Mouse (Mus musculus) neural tube, embryonic 12.5 days (tissue): ENCODE data around the gene Senp5. TPM values are rescaled to one million over a fixed set of nuclear protein-coding genes. Genes with fewer than 3 reads are reported as not detected.

Source experiments
- ATAC-seq: fragments of 200-750 bp; cut with Nextera tagmentation; 2 replicates; pipeline ENCODE4 v1.8.0; 2017; ENCODE audit warnings: low read depth, mild to moderate bottlenecking, moderate TSS enrichment, moderate library complexity; ENCODE audit not compliant: low FRiP score
- H3K27ac ChIP-seq: fragments of 300-500 bp; sonication (generic); 2 replicates; pipeline ENCODE4 v1.5.1; 2016
- H3K27me3 ChIP-seq: fragments of 300-500 bp; sonication (generic); replicated peaks from 2 replicates; pipeline ENCODE4 v1.6.1; 2016; ENCODE audit warnings: mild to moderate bottlenecking
- H3K36me3 ChIP-seq: fragments of 300-500 bp; sonication (generic); 2 replicates; pipeline ENCODE4 v1.6.1; 2016; ENCODE audit warnings: mild to moderate bottlenecking
- H3K4me1 ChIP-seq: fragments of 300-500 bp; sonication (generic); 2 replicates; pipeline ENCODE4 v1.6.1; 2016
- H3K4me2 ChIP-seq: fragments of 300-500 bp; sonication (generic); replicated peaks from 2 replicates; pipeline ENCODE4 v1.6.1; 2016; ENCODE audit warnings: mild to moderate bottlenecking
- H3K4me3 ChIP-seq: fragments of 300-500 bp; sonication (generic); 2 replicates; pipeline ENCODE4 v1.5.1; 2016
- H3K9ac ChIP-seq: fragments of 300-500 bp; sonication (generic); 2 replicates; pipeline ENCODE4 v1.6.1; 2016; ENCODE audit warnings: mild to moderate bottlenecking
- H3K9me3 ChIP-seq: fragments of 300-500 bp; sonication (generic); 2 replicates; pipeline ENCODE4 v1.6.1; 2016; ENCODE audit warnings: mild to moderate bottlenecking
- WGBS: fragments of 180-500 bp; shearing (Covaris S2); methylation state at CpG from one replicate; pipeline ENCODE4 v1.1.7; 2016; 5-methylcytosine and 5-hydroxymethylcytosine counted together
- polyA plus RNA-seq: library from polyadenylated mRNA; unstranded; fragments of >200 nt; fragmentation: Nextera tagmentation; extraction: Ambion mirVana; gene quantifications from 2 replicates; pipeline ENCODE4 v1.2.1, GENCODE M21; 2016

The Senp5 gene
- polyA plus RNA-seq, 1 experiment from 2014 or later = 25.6 TPM

GRCm38 (mm10) chr16:31935091-31935979 lies 67.8 kb downstream of the Senp5 start:
- peaks cover 13% of the 10 kb centered on the region for H3K27me3 ChIP-seq
- H3K27ac ChIP-seq = no peak overlapping the region
- peak overlapping the region; percentile 25 for H3K4me3 ChIP-seq
- WGBS = 6% methylated on average over 36 of the region's 36 CpGs
- no peaks in the 10 kb centered on the region for H3K9me3 ChIP-seq
- H3K4me2 ChIP-seq = peak overlapping the region; percentile 66
- 0 out of 2 replicates have a peak, but pooled peaks have one; percentile 1 for ATAC-seq
- H3K9ac ChIP-seq = peak overlapping the region; percentile 47; the same call in 1 of the 2 replicates
- no peaks in the 10 kb centered on the region for H3K36me3 ChIP-seq
- peaks cover 27% of the 10 kb centered on the region for H3K4me1 ChIP-seq

DNA sequence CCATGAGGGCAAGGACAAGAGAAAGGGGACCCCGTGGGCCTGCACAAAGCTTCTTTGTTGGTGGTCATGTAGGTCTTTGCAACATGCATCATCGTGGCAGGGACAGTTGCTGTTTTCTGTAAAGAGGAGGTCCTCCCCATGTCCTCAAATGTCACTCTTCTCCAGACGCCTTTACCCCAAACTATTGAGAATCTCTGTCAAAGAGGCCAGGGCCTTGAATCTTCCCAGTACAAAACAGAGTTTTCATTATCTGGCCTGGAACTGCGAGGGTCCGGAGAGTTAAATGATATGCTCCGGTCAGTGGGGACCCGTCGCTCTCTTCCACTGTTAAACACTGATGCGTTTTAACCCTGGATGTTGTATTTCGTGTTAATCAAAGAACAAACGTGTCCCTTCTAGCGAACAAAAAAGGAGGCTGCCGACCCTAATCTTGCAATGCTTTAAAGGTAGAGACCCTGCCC lies 68.5 kb downstream of the Senp5 start:
- Histone ChIP-seq H3K36me3 (no peaks in the 10 kb centered on the region), H3K4me3 (peak overlapping the region; percentile 25; the same call in 1 of the 2 replicates), H3K27me3 (peaks cover 13% of the 10 kb centered on the region), H3K9me3 (no peaks in the 10 kb centered on the region), H3K4me1 (peaks cover 27% of the 10 kb centered on the region), H3K4me2 (peak overlapping the region; percentile 66), H3K27ac (no peak overlapping the region), H3K9ac (peak overlapping the region; percentile 66; the same call in 1 of the 2 replicates)
- ATAC-seq = no peak
- 15% methylated on average over 13 of the region's 13 CpGs for WGBS

DNA sequence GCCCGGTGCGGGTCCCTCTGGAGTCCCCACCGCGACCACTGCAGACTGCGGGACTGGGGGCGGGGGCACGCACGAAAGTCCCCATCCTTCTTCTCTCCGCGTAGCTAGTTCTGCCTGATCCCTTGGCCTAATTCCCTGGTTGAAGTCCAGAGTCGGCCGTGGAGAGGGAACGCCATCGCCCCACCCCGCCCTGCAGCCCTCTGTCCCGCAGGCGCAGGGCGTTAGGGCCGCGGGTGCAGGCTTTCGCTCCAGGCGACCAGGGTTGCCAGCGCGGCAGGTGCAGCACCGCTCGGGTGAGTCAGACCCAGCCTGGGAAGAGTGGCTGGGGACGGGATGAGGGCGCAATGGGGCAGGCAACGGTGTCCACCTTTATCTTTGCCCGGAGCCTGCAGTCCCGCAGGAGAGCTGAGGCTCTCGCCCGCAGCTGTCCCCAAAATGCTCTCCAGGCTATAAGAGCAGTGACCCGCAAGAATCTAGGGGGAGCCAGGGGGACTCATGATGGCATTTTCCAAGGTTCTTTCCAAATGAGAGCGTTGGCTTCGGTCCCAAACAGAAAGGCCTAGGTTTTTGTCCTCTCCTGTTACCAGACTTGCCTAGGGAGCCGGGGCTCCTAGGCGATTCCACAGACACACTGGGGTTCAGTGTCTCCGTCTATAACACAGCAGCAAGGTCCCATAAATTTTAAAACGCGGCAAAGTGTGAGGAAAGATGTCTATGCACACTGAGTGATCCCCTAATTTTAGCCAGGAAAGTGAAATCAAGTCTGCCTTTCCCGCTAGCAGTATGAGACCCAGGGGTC lies 69.1 kb downstream of the Senp5 start, which contains the start of gene Pigz:
Gene Pigz (plus strand): TSS at position 101 of the 799 bp plus-strand sequence.
- H3K36me3 ChIP-seq = no peaks in the 10 kb centered on the region
- H3K27ac ChIP-seq = peak within 1 kb of the TSS; percentile 86
- peak within 1 kb of the TSS; percentile 43 for H3K4me3 ChIP-seq
- peak within 1 kb of the TSS; percentile 66 for H3K9ac ChIP-seq
- H3K9me3 ChIP-seq = no peaks in the 10 kb centered on the region
- H3K4me1 ChIP-seq = peaks cover 27% of the 10 kb centered on the region
- 5% methylated on average over 42 of the region's 42 CpGs for WGBS
- peak; percentile 35; the same call in 1 of the 2 replicates for ATAC-seq
- H3K4me2 ChIP-seq = peak within 1 kb of the TSS; percentile 66
- H3K27me3 ChIP-seq = peaks cover 13% of the 10 kb centered on the region

DNA sequence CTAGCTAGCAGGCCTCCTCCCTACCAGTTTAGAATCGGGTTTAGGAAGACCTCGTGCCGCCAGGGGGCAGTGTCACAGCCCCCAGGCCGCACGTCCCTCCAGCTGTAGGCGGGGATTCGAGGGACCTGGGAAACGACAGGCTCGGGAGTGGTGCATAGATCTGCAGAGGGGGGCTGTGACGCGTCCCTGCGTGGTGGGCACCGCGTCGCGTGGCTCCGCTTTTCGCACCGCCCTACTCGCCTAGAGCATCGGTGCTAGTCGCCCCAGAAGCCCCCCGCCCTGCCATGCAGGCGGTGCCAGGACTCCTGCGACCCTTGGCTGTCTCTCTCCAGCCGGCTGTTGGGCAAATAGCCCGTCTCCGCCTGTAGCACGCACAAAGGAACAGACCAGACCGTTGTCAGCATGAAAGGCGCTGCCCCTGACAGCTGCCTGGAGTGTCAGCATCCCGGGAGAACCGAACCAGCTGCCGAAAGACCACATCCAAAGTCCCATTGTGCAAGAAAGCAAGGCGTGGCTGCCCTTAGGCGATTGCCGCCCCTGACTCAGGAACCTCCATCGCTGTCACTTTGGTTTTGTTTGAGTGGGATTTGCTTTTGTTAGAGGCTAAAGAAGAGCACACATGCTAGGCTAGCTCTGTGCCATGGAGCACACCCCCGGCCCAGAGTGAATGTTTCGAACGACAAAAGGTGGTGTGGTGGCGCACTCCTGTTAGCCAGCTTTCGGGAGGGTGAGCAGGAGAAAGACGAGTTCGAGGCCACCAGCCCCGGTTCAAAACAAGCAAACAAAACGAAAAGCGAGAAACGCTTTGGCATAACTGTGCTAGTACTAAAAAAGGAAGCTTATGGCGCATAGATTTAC lies 70.0 kb downstream of the Senp5 start:
- WGBS = under 1% methylated on average over 50 of the region's 50 CpGs
- peaks cover 27% of the 10 kb centered on the region for H3K4me1 ChIP-seq
- no peaks in the 10 kb centered on the region for H3K36me3 ChIP-seq
- no peaks in the 10 kb centered on the region for H3K9me3 ChIP-seq
- peak overlapping the region; percentile 43 for H3K4me3 ChIP-seq
- H3K27ac ChIP-seq = peak overlapping the region; percentile 86
- ATAC-seq = peak; percentile 96
- peak overlapping the region; percentile 66 for H3K9ac ChIP-seq
- H3K27me3 ChIP-seq = peaks cover 13% of the 10 kb centered on the region
- H3K4me2 ChIP-seq = peak overlapping the region; percentile 66

- Histone ChIP-seq H3K36me3 (no peaks in the 10 kb centered on the region), H3K4me1 (peaks cover 27% of the 10 kb centered on the region), H3K9me3 (no peaks in the 10 kb centered on the region), H3K9ac (no peak overlapping the region), H3K4me3 (no peak overlapping the region), H3K27me3 (peaks cover 13% of the 10 kb centered on the region), H3K4me2 (0 out of 2 replicates have a peak overlapping the region, but pooled peaks have one; percentile 66), H3K27ac (0 out of 2 replicates have a peak overlapping the region, but pooled peaks have one; percentile 13)
- WGBS = 32% methylated on average over 5 of the region's 5 CpGs
- no peak for ATAC-seq
Measured at GRCm38 (mm10) chr16:31932255-31932654, 70.8 kb downstream of the Senp5 start.

- Histone ChIP-seq H3K36me3 (no peaks in the 10 kb centered on the region), H3K27me3 (peaks cover 10% of the 10 kb centered on the region), H3K27ac (no peak overlapping the region), H3K4me2 (no peak overlapping the region; the same call in 1 of the 2 replicates), H3K4me3 (no peak overlapping the region), H3K9me3 (no peaks in the 10 kb centered on the region), H3K4me1 (peaks cover 27% of the 10 kb centered on the region), H3K9ac (no peak overlapping the region)
- ATAC-seq = no peak
- WGBS = 59% methylated on average over 17 of the region's 17 CpGs
Measured at GRCm38 (mm10) chr16:31931330-31931729, 71.8 kb downstream of the Senp5 start.

- Histone ChIP-seq H3K4me1 (no peaks in the 10 kb centered on the region), H3K4me3 (no peak overlapping the region), H3K9me3 (no peaks in the 10 kb centered on the region), H3K27ac (no peak overlapping the region), H3K9ac (no peak overlapping the region), H3K4me2 (no peak overlapping the region), H3K36me3 (no peaks in the 10 kb centered on the region), H3K27me3 (no peaks in the 10 kb centered on the region)
- no peak for ATAC-seq
- WGBS = 84% methylated on average over 5 of the region's 5 CpGs
Measured at GRCm38 (mm10) chr16:31927412-31927811, 75.7 kb downstream of the Senp5 start.

- Histone ChIP-seq H3K4me3 (no peak overlapping the region), H3K4me2 (no peak overlapping the region), H3K27me3 (no peaks in the 10 kb centered on the region), H3K36me3 (no peaks in the 10 kb centered on the region), H3K27ac (no peak overlapping the region), H3K9me3 (no peaks in the 10 kb centered on the region), H3K4me1 (no peaks in the 10 kb centered on the region), H3K9ac (no peak overlapping the region)
- 83% methylated on average over 13 of the region's 13 CpGs for WGBS
- no peak for ATAC-seq
Measured at GRCm38 (mm10) chr16:31926547-31927182, 76.4 kb downstream of the Senp5 start.

GRCm38 (mm10) chr16:31926091-31926490 lies 77.0 kb downstream of the Senp5 start:
- H3K9me3 ChIP-seq = no peaks in the 10 kb centered on the region
- no peaks in the 10 kb centered on the region for H3K36me3 ChIP-seq
- no peaks in the 10 kb centered on the region for H3K4me1 ChIP-seq
- WGBS = 83% methylated on average over 6 of the region's 6 CpGs
- H3K4me3 ChIP-seq = no peak overlapping the region
- no peaks in the 10 kb centered on the region for H3K27me3 ChIP-seq
- no peak overlapping the region for H3K4me2 ChIP-seq
- H3K9ac ChIP-seq = no peak overlapping the region
- H3K27ac ChIP-seq = no peak overlapping the region
- ATAC-seq = no peak

DNA sequence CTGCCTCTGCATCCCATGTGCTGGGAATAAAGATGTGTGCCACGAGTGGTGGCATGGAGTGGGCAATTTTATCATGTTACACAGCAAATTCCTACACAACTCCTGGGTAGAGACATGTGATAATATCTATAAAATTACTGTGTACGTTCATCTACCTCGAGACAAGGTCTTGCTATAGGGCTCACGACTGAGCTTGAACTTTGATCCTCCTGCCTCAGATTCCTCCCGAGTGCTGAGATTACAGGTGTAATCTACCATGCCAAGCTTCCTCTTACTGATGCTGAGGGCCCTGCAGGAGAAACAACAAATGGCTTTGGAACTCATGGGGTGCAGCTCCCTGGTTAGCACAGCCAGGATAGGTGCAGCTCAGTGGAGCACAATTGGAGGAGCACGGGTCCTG lies 78.7 kb downstream of the Senp5 start:
- 85% methylated on average over 6 of the region's 6 CpGs for WGBS
- Histone ChIP-seq H3K4me2 (no peak overlapping the region), H3K27ac (no peak overlapping the region), H3K36me3 (no peaks in the 10 kb centered on the region), H3K9me3 (no peaks in the 10 kb centered on the region), H3K9ac (no peak overlapping the region), H3K4me1 (no peaks in the 10 kb centered on the region), H3K4me3 (no peak overlapping the region), H3K27me3 (no peaks in the 10 kb centered on the region)
- ATAC-seq = no peak

DNA sequence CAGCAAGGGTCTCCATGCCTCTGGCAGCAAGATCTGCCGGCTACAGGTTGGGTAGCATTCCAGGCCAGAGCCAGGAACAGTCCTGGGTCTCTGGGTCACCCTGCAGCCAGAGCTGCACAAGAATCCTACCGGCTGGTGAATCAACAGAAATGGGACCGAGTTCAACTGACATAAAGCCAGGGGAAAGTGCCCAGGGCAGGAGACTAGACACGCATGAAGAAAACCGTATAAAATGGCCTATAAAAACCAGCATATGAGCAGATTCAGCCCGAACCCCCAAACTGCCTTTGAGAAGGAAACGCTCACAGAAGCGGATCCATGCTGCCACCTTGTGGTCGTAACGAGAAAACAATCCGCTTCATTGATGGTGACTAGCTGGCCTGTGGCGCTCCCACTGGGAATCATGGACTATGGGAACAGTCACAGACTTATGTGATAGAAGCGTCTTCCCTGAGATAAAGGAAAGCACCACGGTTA lies 84.8 kb downstream of the Senp5 start:
- Histone ChIP-seq H3K4me2 (peak overlapping the region; percentile 48), H3K36me3 (no peaks in the 10 kb centered on the region), H3K4me1 (no peaks in the 10 kb centered on the region), H3K9me3 (no peaks in the 10 kb centered on the region), H3K4me3 (no peak overlapping the region), H3K9ac (0 out of 2 replicates have a peak overlapping the region, but pooled peaks have one; percentile 38), H3K27me3 (no peaks in the 10 kb centered on the region), H3K27ac (no peak overlapping the region)
- 6% methylated on average over 14 of the region's 14 CpGs for WGBS
- ATAC-seq = peak; percentile 53; the same call in 1 of the 2 replicates
